Mouse (Mus musculus): ENCODE results near the gene C8b.

Gene C8b

DNA sequence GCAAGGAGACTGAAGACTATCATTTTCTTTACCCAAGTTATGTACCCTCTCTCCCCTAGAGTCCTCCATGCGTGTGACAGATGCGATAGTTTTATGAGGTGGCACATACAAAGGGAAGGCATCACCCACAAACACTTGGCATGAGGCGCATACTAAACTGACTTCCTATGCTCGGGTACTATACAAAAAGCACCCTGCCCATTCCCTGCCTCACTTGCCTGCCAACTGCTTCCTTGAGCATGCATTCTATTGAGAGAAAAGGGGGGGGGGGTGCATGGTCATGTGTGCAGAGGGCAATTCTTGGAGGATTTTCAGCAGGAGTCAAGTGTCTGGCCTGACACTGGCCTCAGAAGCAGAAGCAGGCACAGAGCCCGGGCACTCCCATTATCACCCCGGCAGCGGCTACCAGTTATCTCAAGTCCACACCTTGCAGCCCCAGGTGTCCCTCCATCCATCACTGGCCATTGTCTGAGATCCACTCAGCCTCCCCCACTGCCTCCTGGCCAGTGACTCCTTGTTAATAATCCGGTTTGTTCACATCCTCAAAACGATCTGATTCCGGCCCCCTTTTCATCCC is 44.7 kb downstream of the C8b start:
- no peak for DNase-seq (ENCODE audit: low spot score in 2 of 2)

DNA sequence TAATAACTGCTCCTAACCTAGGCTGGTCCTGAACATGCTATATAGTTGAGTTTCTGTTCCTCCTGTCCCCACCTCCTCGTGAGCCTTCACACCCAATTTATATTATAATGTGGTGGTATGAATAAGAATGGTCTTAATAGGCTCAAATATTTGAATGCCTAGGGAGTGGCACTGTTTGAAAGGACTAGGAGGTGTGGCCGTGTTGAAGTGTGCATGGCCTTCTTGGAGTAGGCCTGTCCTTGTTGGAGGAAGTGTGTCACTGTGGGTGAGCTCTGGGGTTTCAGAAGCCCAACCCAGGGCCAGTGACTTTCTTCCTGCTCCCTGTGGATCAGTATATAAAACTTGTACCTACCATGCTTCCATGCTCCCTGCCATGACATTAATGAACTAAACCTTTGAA is 47.5 kb downstream of the C8b start:
- no peak for DNase-seq (ENCODE audit: low spot score in 2 of 2)

DNA sequence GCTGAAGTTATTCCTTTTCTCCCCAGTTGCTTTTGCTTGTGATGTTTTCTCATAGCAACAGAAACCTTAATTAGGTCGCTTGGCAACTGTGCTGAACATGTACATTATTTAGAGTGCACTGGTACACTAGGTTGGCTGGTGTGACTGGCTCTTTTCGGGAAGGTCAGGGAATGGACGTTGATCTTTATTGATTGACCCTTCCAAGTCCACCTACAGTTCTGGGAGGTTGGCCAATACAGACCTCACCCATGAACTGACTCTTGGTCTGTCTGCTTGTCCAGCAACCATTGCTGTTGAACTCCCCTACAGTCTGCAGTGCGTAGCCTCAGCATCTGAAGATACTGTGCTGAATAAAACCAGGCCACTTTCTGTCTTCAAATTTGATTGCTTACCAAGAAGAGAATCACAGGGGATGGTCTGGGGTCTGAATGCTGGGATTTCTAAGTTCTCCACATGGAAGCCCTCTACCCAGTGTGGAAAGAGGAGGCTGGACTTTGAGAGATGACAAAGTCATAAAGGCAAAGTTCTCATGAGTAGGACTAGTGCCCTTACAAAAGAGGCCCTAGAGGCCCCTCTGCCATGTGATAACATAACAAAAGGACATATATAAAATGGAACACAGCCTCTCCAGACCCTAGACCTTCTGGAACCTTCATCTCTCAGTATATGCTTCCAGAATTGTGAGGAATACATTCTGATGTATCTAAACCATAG is 50.6 kb downstream of the C8b start:
- DNase-seq (ENCODE audit: low spot score in 2 of 2): no peak

- DNase-seq (ENCODE audit: low spot score in 2 of 2): no peak
These were observed 51.4 kb downstream of the C8b start for GRCm38 (mm10) chr4:104817509-104817908.

DNA sequence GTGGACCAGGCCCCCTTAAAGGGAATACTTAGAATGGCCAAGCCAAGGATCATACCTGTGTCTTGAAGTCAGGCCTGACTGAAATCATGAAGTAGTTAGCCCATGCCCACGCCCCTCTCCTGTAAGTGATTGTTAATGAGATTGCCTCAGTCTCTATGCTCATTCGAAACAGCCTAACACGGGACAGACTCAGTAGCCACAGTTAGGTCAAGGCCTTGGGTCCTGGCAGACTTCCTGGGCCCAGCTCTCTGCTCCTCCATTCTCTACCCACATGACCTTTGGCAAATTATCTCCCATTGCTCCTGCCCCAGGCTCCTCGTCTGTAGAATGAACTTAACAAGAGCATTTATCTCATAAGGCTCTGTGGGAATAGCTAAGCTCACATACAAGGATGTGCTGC is 52.9 kb downstream of the C8b start:
- no peak for DNase-seq (ENCODE audit: low spot score in 2 of 2)

DNA sequence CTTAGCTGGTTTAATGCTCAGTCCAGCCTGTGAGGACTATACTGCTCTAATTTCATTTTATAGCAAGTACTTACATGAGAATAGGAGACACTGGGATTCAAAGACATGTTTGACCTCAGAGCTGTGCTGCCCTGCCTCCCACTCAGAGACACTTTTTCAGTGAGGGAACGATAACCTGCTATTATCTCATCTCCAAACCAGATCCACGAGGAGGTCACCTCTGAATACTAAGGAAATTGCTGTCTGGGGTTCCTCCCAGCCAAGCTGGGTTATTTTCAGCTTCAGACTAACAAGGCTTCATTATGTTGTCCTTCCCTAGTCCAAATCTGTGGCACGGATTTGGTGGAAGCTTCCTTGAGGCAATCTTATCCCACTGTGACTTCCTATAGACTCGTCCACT is 53.8 kb downstream of the C8b start:
- DNase-seq (ENCODE audit: low spot score in 2 of 2): no peak

DNA sequence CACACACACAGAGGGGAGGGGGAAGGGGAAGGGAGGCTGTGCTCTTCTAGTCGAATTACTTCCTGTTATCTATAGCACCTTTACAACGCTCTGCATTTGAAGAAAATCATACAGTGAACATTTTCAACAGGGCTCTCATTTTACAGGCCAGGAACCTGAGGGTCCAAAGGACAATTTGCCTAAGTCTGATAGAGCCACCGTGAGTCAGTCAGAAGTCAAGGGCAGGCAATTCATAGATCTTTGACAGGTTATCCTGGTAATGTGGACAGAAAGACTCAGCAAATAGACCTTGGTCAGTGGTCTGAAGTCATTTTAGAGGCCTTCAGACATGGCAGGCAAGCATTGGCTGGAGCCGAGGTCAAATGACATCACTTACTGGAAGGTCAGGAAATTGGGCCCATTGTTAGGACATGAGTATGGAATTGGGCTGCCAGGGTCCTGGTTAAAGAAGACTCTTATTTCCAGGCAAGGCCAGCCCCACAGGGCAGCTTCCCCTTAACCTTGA is 57.5 kb downstream of the C8b start:
- DNase-seq (ENCODE audit: low spot score in 2 of 2): no peak

GRCm38 (mm10) chr4:104824381-104825077 is 58.4 kb downstream of the C8b start:
- no peak for DNase-seq (ENCODE audit: low spot score in 2 of 2)

- DNase-seq (ENCODE audit: low spot score in 2 of 2): no peak
These were observed 62.8 kb downstream of the C8b start for GRCm38 (mm10) chr4:104828939-104829338.

- DNase-seq (ENCODE audit: low spot score in 2 of 2): no peak
These were observed 69.0 kb downstream of the C8b start for GRCm38 (mm10) chr4:104835096-104835495.

DNA sequence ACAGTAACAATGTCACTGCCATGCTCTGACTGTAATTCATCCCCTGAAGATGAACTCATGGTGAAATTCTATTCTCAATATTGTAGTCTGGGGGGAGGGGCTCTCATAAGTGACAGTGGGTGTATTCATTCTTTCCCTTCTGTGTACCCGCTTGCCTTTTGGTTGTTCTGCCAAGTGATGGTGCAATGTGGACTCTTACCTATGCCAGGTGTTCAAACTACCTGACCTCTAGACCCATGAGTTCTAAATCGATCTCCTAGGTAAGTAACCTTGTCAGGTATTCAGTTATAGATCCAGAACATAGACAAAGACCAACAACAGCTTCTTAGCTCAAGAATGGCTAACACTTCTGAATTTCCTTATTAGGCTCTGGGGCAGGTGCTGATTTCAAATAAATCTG is 72.2 kb downstream of the C8b start:
- DNase-seq (ENCODE audit: low spot score in 2 of 2): no peak

GRCm38 (mm10) chr4:104842204-104842603 is 76.1 kb downstream of the C8b start:
- no peak for DNase-seq (ENCODE audit: low spot score in 2 of 2)

- DNase-seq (ENCODE audit: low spot score in 2 of 2): no peak
These were observed 77.4 kb downstream of the C8b start for GRCm38 (mm10) chr4:104843546-104843945.
